Mouse (Mus musculus) lung, postnatal 0 days (tissue): ENCODE measurements around the gene Pdk2. TPM values are rescaled to one million over a fixed set of nuclear protein-coding genes. Genes with fewer than 3 reads are reported as not detected.

Source experiments
- ATAC-seq: fragments of 200-750 bp; cut with Nextera tagmentation; 2 replicates; pipeline ENCODE4 v1.8.0; 2017; ENCODE audit warnings: moderate library complexity
- DNase-seq: peaks from one replicate; pipeline ENCODE4 v3.0.0-alpha.2; 2016; ENCODE audit warnings: low spot score
- H3K27ac ChIP-seq: fragments of 300-500 bp; sonication (generic); 2 replicates; pipeline ENCODE4 v1.5.1; 2014; ENCODE audit warnings: antibody characterized with exemption, mild to moderate bottlenecking, low read length, mixed read lengths
- H3K27me3 ChIP-seq: fragments of 300-500 bp; sonication (generic); replicated peaks from 2 replicates; pipeline ENCODE4 v1.6.1; 2014; ENCODE audit warnings: low read length, mixed read lengths; ENCODE audit not compliant: insufficient read depth
- H3K36me3 ChIP-seq: fragments of 300-500 bp; sonication (generic); 2 replicates; pipeline ENCODE4 v1.6.1; 2014; ENCODE audit warnings: low read length, mixed read lengths; ENCODE audit not compliant: insufficient read depth
- H3K4me1 ChIP-seq: fragments of 300-500 bp; sonication (generic); 2 replicates; pipeline ENCODE4 v1.6.1; 2014; ENCODE audit warnings: antibody characterized with exemption, low read depth, low read length, mixed read lengths; ENCODE audit not compliant: insufficient read depth
- H3K4me2 ChIP-seq: fragments of 300-500 bp; sonication (generic); replicated peaks from 2 replicates; pipeline ENCODE4 v1.6.1; 2014; ENCODE audit warnings: low read depth, mild to moderate bottlenecking, low read length, moderate library complexity, mixed read lengths
- H3K4me3 ChIP-seq: fragments of 300-500 bp; sonication (generic); 2 replicates; pipeline ENCODE4 v1.5.1; 2014; ENCODE audit warnings: low read depth, low read length
- H3K9ac ChIP-seq: fragments of 300-500 bp; sonication (generic); replicated peaks from 2 replicates; pipeline ENCODE4 v1.6.1; 2014; ENCODE audit warnings: low read depth, mild to moderate bottlenecking
- H3K9me3 ChIP-seq: fragments of 300-500 bp; sonication (generic); 2 replicates; pipeline ENCODE4 v1.6.1; 2016; ENCODE audit warnings: low read length, mixed read lengths
- CTCF ChIP-seq: IDR thresholded peaks from 2 replicates; pipeline ENCODE4 v1.5.1; 2016; ENCODE audit warnings: antibody characterized with exemption, mild to moderate bottlenecking
- EP300 ChIP-seq: IDR thresholded peaks from 2 replicates; pipeline ENCODE4 v1.6.1; 2016; ENCODE audit warnings: antibody characterized with exemption, mild to moderate bottlenecking, control low read depth
- WGBS: fragments of 180-500 bp; shearing (Covaris S2); extraction: QIAGEN DNeasy Blood & Tissue Kit; methylation state at CpG from one replicate; pipeline ENCODE4 v1.1.7; 2014; 5-methylcytosine and 5-hydroxymethylcytosine counted together
- polyA plus RNA-seq: library from polyadenylated mRNA; unstranded; fragments of >200 nt; fragmentation: Nextera tagmentation; extraction: Ambion mirVana; gene quantifications from 2 replicates; pipeline ENCODE4 v1.2.1, GENCODE M21; 2015

Gene Pdk2
- polyA plus RNA-seq, 1 experiment from 2014 or later: 51.1 TPM

DNA sequence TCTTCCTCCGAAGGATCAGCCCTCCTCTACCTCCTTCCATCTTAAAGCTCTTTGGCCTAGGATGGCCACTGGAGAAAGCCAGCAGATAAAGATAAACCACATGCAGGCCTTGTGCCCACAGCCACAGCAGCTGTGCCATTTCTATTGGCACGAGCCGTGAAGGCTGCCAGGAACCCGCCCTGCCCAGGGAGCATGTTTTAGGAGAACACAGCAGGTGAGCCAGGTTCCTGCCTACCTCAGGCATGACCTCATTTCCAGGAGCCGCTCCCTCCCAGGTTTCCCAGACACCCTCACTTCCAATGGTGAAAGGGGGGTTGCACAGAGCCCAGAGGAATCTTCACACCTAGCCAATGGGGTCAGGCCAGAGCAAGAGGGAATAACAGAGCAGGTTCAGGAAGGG, 31.6 kb upstream of the Pdk2 start:
- peak; percentile 16 for ATAC-seq
- Histone ChIP-seq H3K36me3 (no peaks in the 10 kb centered on the region), H3K4me1 (peaks cover 44% of the 10 kb centered on the region)

DNA sequence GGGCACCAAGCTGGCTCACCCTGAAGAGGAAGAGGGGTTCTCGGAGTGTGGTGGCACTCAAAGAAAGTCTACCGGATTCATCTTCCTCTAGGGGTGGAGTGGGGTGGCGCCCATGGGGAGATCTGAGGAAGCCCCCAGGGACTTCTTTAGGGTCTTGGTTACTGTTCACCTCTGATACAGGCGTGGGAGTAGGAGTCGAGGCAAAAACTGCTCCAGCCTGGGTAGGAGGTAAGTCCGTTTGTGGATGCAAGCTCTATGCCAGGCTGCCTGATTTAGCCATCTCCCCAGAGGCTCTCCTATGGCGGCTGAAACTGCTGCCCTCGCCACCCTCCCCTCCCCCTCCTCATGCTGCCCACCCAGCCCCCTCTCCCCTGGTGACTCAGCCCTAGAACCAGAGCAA, 31.0 kb upstream of the Pdk2 start:
- no peaks in the 10 kb centered on the region for H3K9me3 ChIP-seq
- peaks cover 44% of the 10 kb centered on the region for H3K4me1 ChIP-seq
- TF ChIP-seq EP300 (no peak), CTCF (no peak)
- DNase-seq (no peak), ATAC-seq (no peak)
- H3K36me3 ChIP-seq: no peaks in the 10 kb centered on the region; the same call in 1 of the 2 replicates
- H3K27me3 ChIP-seq: no peaks in the 10 kb centered on the region
- H3K4me2 ChIP-seq: no peak overlapping the region
- 64% methylated on average over 8 of the region's 8 CpGs for WGBS
- H3K4me3 ChIP-seq: no peak overlapping the region
- peak overlapping the region; percentile 82 for H3K27ac ChIP-seq
- no peak overlapping the region for H3K9ac ChIP-seq

More for the DNA sequence above, 31.6 kb upstream of the Pdk2 start:
- Histone ChIP-seq H3K27me3 (no peaks in the 10 kb centered on the region), H3K27ac (peak overlapping the region; percentile 82), H3K9me3 (no peaks in the 10 kb centered on the region), H3K9ac (no peak overlapping the region), H3K4me2 (0 out of 2 replicates have a peak overlapping the region, but pooled peaks have one; percentile 12), H3K4me3 (no peak overlapping the region)
- TF ChIP-seq EP300 (peak; percentile 39; the same call in 1 of the 2 replicates), CTCF (no peak)
- WGBS: 39% methylated on average over 5 of the region's 5 CpGs
- peak; percentile 88 for DNase-seq

DNA sequence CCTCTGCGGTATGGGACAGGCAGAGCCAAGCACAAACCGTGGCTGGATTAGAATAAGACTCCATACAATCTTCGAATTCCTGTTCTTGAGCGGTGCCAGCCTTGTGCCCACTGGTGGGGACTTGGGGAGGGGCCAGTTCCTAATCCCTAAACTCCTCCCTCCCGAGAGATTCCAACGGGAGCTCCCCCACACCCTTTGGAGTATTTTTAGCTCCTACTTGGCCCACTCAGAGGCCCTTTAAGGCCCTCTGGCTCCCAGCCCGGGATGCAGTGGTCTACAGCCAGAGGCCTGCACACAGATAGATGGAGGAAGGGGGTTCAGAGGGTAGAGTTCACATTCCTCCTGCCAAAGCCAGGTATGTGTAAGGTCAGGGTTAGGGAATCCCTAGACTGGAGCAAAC, 30.1 kb upstream of the Pdk2 start:
- Histone ChIP-seq H3K4me2 (0 out of 2 replicates have a peak overlapping the region, but pooled peaks have one; percentile 8), H3K27me3 (no peaks in the 10 kb centered on the region), H3K9ac (no peak overlapping the region), H3K27ac (peak overlapping the region; percentile 82), H3K9me3 (no peaks in the 10 kb centered on the region), H3K4me1 (peaks cover 44% of the 10 kb centered on the region), H3K4me3 (no peak overlapping the region), H3K36me3 (no peaks in the 10 kb centered on the region; the same call in 1 of the 2 replicates)
- ATAC-seq: peak; percentile 34
- DNase-seq: peak; percentile 87
- TF ChIP-seq CTCF (no peak), EP300 (peak; percentile 41; the same call in 1 of the 2 replicates)
- 14% methylated on average over 7 of the region's 7 CpGs for WGBS

DNA sequence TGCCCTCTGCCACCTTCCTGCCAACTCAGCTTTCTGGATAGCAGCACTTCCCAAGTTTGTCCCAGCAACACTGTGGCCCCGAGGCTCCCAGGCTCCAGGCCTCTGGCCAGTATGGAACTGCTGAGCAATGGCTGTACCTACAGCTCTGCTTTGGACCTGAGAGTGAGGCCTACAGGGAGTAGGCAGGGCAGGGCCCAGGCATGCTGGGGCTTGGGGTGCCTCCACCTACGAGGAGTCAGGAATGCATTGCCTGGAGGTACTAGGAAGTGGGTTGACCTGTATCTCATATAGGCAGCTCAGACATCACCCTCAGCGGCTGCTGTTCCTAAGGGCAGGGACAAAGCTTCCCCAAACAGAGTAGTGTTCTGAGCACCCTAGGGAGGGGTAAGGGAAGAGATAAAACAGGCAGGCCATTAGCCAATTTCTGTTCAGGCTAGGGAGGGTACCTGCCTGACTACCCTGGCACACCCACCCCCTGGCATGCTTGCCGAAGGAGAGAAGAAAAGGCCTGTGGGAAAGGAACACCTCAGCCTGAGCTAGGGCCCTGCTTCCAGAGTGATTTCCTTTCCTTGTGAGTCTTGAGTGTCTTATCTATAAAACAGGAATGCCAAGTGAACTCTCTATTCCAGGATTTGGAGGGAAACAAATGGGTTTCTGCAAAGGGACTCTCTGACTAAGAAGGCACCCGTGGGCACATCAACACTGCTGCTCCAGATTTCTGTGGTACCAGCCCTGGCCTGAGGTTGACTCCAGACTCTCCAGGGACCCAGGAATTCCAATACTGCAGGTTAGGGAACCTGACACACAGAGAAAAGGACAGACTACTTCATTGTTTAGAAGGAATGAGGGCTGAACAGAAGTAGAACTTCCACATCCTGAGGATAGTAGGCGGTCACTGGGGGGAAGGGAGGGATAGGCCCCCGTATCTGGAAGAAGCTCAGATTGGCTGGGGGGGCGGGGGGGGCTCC, 29.3 kb upstream of the Pdk2 start:
- H3K4me3 ChIP-seq: no peak overlapping the region
- no peaks in the 10 kb centered on the region for H3K27me3 ChIP-seq
- ATAC-seq: peak; percentile 35
- peak overlapping the region; percentile 82 for H3K27ac ChIP-seq
- no peak overlapping the region for H3K9ac ChIP-seq
- H3K4me2 ChIP-seq: 0 out of 2 replicates have a peak overlapping the region, but pooled peaks have one; percentile 8
- no peaks in the 10 kb centered on the region for H3K9me3 ChIP-seq
- DNase-seq: no peak
- TF ChIP-seq CTCF (no peak), EP300 (peak; percentile 17; the same call in 1 of the 2 replicates)
- H3K4me1 ChIP-seq: peaks cover 44% of the 10 kb centered on the region
- WGBS: 38% methylated on average over 8 of the region's 8 CpGs
- no peaks in the 10 kb centered on the region; the same call in 1 of the 2 replicates for H3K36me3 ChIP-seq

DNA sequence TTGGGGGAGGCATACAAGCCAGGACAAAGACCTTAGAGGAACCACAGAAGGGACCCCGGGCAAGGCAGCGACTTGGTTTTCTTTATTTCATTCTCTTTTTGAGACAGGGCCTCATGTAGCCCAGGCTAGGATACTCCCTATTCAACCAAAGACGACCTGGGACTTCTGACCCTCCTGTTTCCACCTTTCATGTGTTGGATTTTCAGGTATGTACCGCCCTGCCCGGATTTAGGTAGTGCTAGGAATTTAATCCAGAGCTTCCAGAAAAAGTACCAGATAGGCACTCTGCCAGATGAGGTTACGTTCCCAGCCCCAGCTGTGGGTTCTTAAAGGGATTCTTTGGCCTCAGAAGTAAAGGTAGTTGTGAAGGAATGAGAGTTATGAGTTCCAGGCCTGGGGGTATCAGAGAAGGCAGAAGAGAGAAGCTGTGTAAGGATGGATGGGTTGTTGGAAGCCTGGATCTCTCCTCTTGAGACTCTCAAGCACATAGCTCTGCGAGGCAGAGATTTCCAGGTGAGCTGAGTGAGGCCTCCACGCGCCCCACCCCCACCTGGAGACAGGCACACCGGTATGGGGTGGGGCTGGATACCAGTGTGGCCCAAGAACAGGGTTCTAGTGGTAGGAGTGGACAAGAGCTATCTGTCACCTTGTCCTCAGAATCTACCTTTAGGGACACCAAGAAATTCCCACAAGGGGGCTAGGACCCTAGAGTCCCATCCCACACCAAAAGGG, 28.2 kb upstream of the Pdk2 start:
- Histone ChIP-seq H3K27me3 (no peaks in the 10 kb centered on the region), H3K4me2 (no peak overlapping the region), H3K9ac (no peak overlapping the region), H3K4me1 (peaks cover 35% of the 10 kb centered on the region), H3K36me3 (no peaks in the 10 kb centered on the region; the same call in 1 of the 2 replicates), H3K9me3 (no peaks in the 10 kb centered on the region), H3K27ac (peak overlapping the region; percentile 82), H3K4me3 (no peak overlapping the region)
- TF ChIP-seq EP300 (peak; percentile 52), CTCF (no peak)
- DNase-seq (no peak), ATAC-seq (peak; percentile 47)
- WGBS: 68% methylated on average over 10 of the region's 10 CpGs
